Mouse (Mus musculus) monocyte, adult 2 months (primary cell): ENCODE measurements around the gene Nim1k.
A peak's percentile ranks its signal among the peaks of the same experiment; 100 is the strongest.
"Not testable (repeated sequence)": the region's sequence is repeated elsewhere in the genome, so short reads cannot be mapped to it uniquely, and the experiment has no call there.

Experiments
- DNase-seq, 2 experiments: peaks; one replicate each; pipeline ENCODE4 v3.0.0; 2022; ENCODE audit warnings: low spot score in 2 of 2, low read depth in 1 of 2

Gene Nim1k

GRCm38 (mm10) chr13:119690039-119690728 lies 65.5 kb downstream of the Nim1k start, which contains the start of gene Hmgcs1:
Hmgcs1 (plus strand) TSS chr13:119690379.
- DNase-seq, result peak; percentile 93 to 95

- DNase-seq, result no peak
Observed at GRCm38 (mm10) chr13:119689709-119690038, 66.0 kb downstream of the Nim1k start.

- DNase-seq, result no peak
Observed at GRCm38 (mm10) chr13:119684416-119685177, 71.1 kb downstream of the Nim1k start.

GRCm38 (mm10) chr13:119681161-119681560 lies 74.5 kb downstream of the Nim1k start:
- DNase-seq, result no peak

GRCm38 (mm10) chr13:119679721-119680120 lies 76.0 kb downstream of the Nim1k start:
- no peak for DNase-seq

- DNase-seq, result no peak
Observed at GRCm38 (mm10) chr13:119678794-119679193, 76.9 kb downstream of the Nim1k start.

- DNase-seq, result not testable (repeated sequence)
Observed at GRCm38 (mm10) chr13:119661420-119661819, 94.3 kb downstream of the Nim1k start.
